Mouse (Mus musculus): ENCODE data around the gene Tecr.

GRCm38 (mm10) chr8:83619568-83620285 lies 12.0 kb upstream of the Tecr start:
- TF ChIP-seq SMC3 (IDR thresholded peaks at IDR 0.05; ENCODE audit: low read depth, low read length): no peak
- no peak for TF ChIP-seq CTCF (conservative IDR thresholded peaks at IDR 0.05 in 1 of 2, IDR thresholded peaks at IDR 0.05 in 1 of 2; ENCODE audit: low read depth in 2 of 2, low read length in 2 of 2)
- no peak for TF ChIP-seq MAZ (IDR thresholded peaks at IDR 0.05; ENCODE audit: low read depth, low read length)
- TF ChIP-seq TBP (conservative IDR thresholded peaks at IDR 0.05; ENCODE audit: low read depth, low read length): no peak
- peak; percentile 44; the same call in 1 of the 2 replicates for TF ChIP-seq EP300 (IDR thresholded peaks at IDR 0.05; ENCODE audit: low read length)
- TF ChIP-seq POLR2A (IDR thresholded peaks at IDR 0.05; ENCODE audit: low read depth, low read length): no peak
- no peak for TF ChIP-seq USF2 (conservative IDR thresholded peaks at IDR 0.05; ENCODE audit: low read depth, low read length)
- TF ChIP-seq RCOR1 (conservative IDR thresholded peaks at IDR 0.05; ENCODE audit: low read depth, low read length): no peak

Measured in CH12.LX (cell line).